ENCODE assay signal across 23 mouse cellular contexts in the genomic region with DNA sequence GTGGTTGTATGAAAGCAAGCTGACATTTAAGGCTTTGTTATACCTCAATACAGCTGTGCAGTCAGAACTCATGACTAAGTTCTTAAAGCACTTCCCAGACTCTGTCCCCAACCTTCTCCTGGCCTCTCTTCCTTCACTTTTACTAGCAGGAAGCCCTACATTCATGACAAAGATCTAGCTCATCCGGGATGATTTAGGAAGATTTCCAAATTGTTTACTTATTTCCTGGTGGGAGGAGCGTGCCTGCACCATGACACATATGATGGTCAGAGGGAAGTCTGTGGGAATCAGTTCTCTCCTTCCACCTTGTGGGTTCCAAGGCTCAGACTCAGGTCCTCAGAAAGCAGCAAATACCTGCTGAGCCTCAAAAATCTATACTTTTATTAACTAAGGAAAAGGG. TPM values are rescaled to one million over a fixed set of nuclear protein-coding genes. Genes with fewer than 3 reads are reported as not detected.
"Had no signal": no experiment of that assay in that cellular context is flagged by ENCODE, and none has a peak within 500 bp of the region (broad histone marks: within the 10 kb centered on the region; RNA-seq: fewer than 3 reads in every experiment).

No protein-coding gene starts in this region.

- H3K27ac ChIP-seq: liver, embryonic 14.5 days; midbrain, embryonic 10.5 days; midbrain, embryonic 12.5 days; neural tube, embryonic 12.5 days had no signal

- ATAC-seq: midbrain, embryonic 16.5 days had no signal

- H3K4me3 ChIP-seq: midbrain, embryonic 10.5 days; midbrain, embryonic 12.5 days; neural tube, embryonic 12.5 days had no signal

- DNase-seq: lung, adult 18-20 months; lung, embryonic 14.5 days; lung, postnatal 14 days; lung, postnatal 4 days; midbrain, embryonic 14.5 days; right cerebral cortex, postnatal 14 days; right cerebral cortex, postnatal 4 days; spleen, adult 18-20 months; thymus, adult 18-20 months; thymus, postnatal 14 days; thymus, postnatal 36 days had no signal

- H3K4me1 ChIP-seq: midbrain, embryonic 10.5 days; midbrain, embryonic 12.5 days; neural tube, embryonic 12.5 days had no signal

- H3K9ac ChIP-seq: liver, embryonic 14.5 days; lung, embryonic 14.5 days; midbrain, embryonic 12.5 days; neural tube, embryonic 12.5 days had no signal

- H3K27me3 ChIP-seq: neural tube, embryonic 12.5 days had no signal

- H3K36me3 ChIP-seq: midbrain, embryonic 10.5 days; midbrain, embryonic 12.5 days; neural tube, embryonic 12.5 days had no signal

- H3K4me2 ChIP-seq: lung, embryonic 14.5 days; midbrain, embryonic 12.5 days; neural tube, embryonic 12.5 days had no signal

- H3K9me3 ChIP-seq: midbrain, embryonic 10.5 days; midbrain, embryonic 12.5 days; neural tube, embryonic 12.5 days had no signal

RNA-seq across cellular contexts. Expression of a gene that starts 40.1 kb away (rescaled TPM):
- total RNA-seq: megakaryocyte, adult 5-6 weeks; megakaryocyte-erythroid progenitor cell, adult 5-6 weeks; neutrophil, adult 5-6 weeks had no signal
- polyA plus RNA-seq: liver, embryonic 16.5 days; lung, embryonic 14.5 days; neural tube, embryonic 14.5 days; small intestine, adult 2 months; stomach, embryonic 14.5 days had no signal
